Mouse (Mus musculus): ENCODE data around the gene Serp1.

GRCm38 (mm10) chr3:58511581-58511980 lies 14.1 kb downstream of the Serp1 start:
- TF ChIP-seq CTCF (conservative IDR thresholded peaks at IDR 0.05; ENCODE audit: low read length) (peak; percentile 22; the same call in 1 of the 2 replicates), POU5F1 (IDR thresholded peaks at IDR 0.05; ENCODE audit: borderline replicate concordance, low read length) (no peak), NANOG (IDR thresholded peaks at IDR 0.05; ENCODE audit: borderline replicate concordance, low read length) (no peak)

Data from E14TG2a.4 (cell line).